Mouse (Mus musculus) urinary bladder, postnatal 25 days (tissue): ENCODE results near the gene Tespa1.
"Not testable (repeated sequence)": the region's sequence is repeated elsewhere in the genome, so short reads cannot be mapped to it uniquely, and the experiment has no call there.

ENCODE experiments used
- DNase-seq: peaks from one replicate; pipeline ENCODE4 v3.0.0; 2022; ENCODE audit warnings: low spot score

Gene Tespa1

GRCm38 (mm10) chr10:130322637-130323036, at the start of gene Tespa1:
Gene Tespa1 (plus strand): TSS chr10:130322870.
- DNase-seq: no peak

GRCm38 (mm10) chr10:130275759-130276158, 46.9 kb upstream of the Tespa1 start:
- DNase-seq: no peak

- no peak for DNase-seq
Measured at GRCm38 (mm10) chr10:130276496-130276895, 46.2 kb upstream of the Tespa1 start.

GRCm38 (mm10) chr10:130280066-130280465, 42.6 kb upstream of the Tespa1 start, which contains the start of gene Neurod4:
Gene Neurod4 (minus strand): TSS chr10:130280240.
- DNase-seq: no peak

GRCm38 (mm10) chr10:130281982-130282449, 40.7 kb upstream of the Tespa1 start:
- no peak for DNase-seq

GRCm38 (mm10) chr10:130287201-130287600, 35.5 kb upstream of the Tespa1 start:
- DNase-seq: no peak

GRCm38 (mm10) chr10:130288007-130288406, 34.7 kb upstream of the Tespa1 start:
- DNase-seq: no peak

GRCm38 (mm10) chr10:130293741-130294408, 28.8 kb upstream of the Tespa1 start:
- no peak for DNase-seq

GRCm38 (mm10) chr10:130298748-130299147, 23.9 kb upstream of the Tespa1 start:
- not testable (repeated sequence) for DNase-seq

GRCm38 (mm10) chr10:130304138-130304537, 18.5 kb upstream of the Tespa1 start:
- not testable (repeated sequence) for DNase-seq

- no peak for DNase-seq
Measured at GRCm38 (mm10) chr10:130311534-130312227, 11.0 kb upstream of the Tespa1 start.

- DNase-seq: no peak
Measured at GRCm38 (mm10) chr10:130313531-130313930, 9.1 kb upstream of the Tespa1 start.

- no peak for DNase-seq
Measured at GRCm38 (mm10) chr10:130314110-130314829, 8.4 kb upstream of the Tespa1 start.

- DNase-seq: no peak
Measured at GRCm38 (mm10) chr10:130315846-130316245, 6.8 kb upstream of the Tespa1 start.

- DNase-seq: no peak
Measured at GRCm38 (mm10) chr10:130318720-130319119, 4.0 kb upstream of the Tespa1 start.

- no peak for DNase-seq
Measured at GRCm38 (mm10) chr10:130320715-130321114, 2.0 kb upstream of the Tespa1 start.

GRCm38 (mm10) chr10:130322062-130322461, 608 bp upstream of the Tespa1 start:
- DNase-seq: no peak

- no peak for DNase-seq
Measured at GRCm38 (mm10) chr10:130324243-130324642, 1.6 kb downstream of the Tespa1 start.

GRCm38 (mm10) chr10:130330711-130331110, 8.0 kb downstream of the Tespa1 start:
- no peak for DNase-seq

GRCm38 (mm10) chr10:130336385-130336784, 13.7 kb downstream of the Tespa1 start:
- no peak for DNase-seq

- no peak for DNase-seq
Measured at GRCm38 (mm10) chr10:130337581-130337980, 14.9 kb downstream of the Tespa1 start.

GRCm38 (mm10) chr10:130340050-130340449, 17.4 kb downstream of the Tespa1 start:
- not testable (repeated sequence) for DNase-seq

- no peak for DNase-seq
Measured at GRCm38 (mm10) chr10:130344056-130344455, 21.4 kb downstream of the Tespa1 start.
